Mouse (Mus musculus) forebrain, embryonic 13.5 days (tissue): ENCODE data around the gene Tmem177. TPM values are rescaled to one million over a fixed set of nuclear protein-coding genes. Genes with fewer than 3 reads are reported as not detected.

Experiments
- ATAC-seq: fragments of 200-750 bp; cut with Nextera tagmentation; 2 replicates; pipeline ENCODE4 v1.8.0; 2017
- H3K27ac ChIP-seq: fragments of 300-500 bp; sonication (generic); 2 replicates; pipeline ENCODE4 v1.5.1; 2015; ENCODE audit warnings: inconsistent platforms, mild to moderate bottlenecking, moderate library complexity
- H3K27me3 ChIP-seq: fragments of 300-500 bp; sonication (generic); 2 replicates; pipeline ENCODE4 v1.6.1; 2015; ENCODE audit warnings: mild to moderate bottlenecking, inconsistent platforms
- H3K36me3 ChIP-seq: fragments of 300-500 bp; sonication (generic); 2 replicates; pipeline ENCODE4 v1.6.1; 2015; ENCODE audit warnings: mild to moderate bottlenecking, inconsistent platforms; ENCODE audit not compliant: poor library complexity, severe bottlenecking
- H3K4me1 ChIP-seq: fragments of 300-500 bp; sonication (generic); 2 replicates; pipeline ENCODE4 v1.6.1; 2015; ENCODE audit warnings: inconsistent platforms
- H3K4me2 ChIP-seq: fragments of 300-500 bp; sonication (generic); 2 replicates; pipeline ENCODE4 v1.6.1; 2015; ENCODE audit warnings: inconsistent platforms, mild to moderate bottlenecking, moderate library complexity
- H3K4me3 ChIP-seq: fragments of 300-500 bp; sonication (generic); 2 replicates; pipeline ENCODE4 v1.5.1; 2015; ENCODE audit warnings: mild to moderate bottlenecking, inconsistent platforms
- H3K9ac ChIP-seq: fragments of 300-500 bp; sonication (generic); 2 replicates; pipeline ENCODE4 v1.6.1; 2015; ENCODE audit warnings: mild to moderate bottlenecking, inconsistent platforms
- H3K9me3 ChIP-seq: fragments of 300-500 bp; sonication (generic); replicated peaks from 2 replicates; pipeline ENCODE4 v1.6.1; 2016; ENCODE audit warnings: inconsistent platforms
- WGBS: fragments of 180-500 bp; shearing (Covaris S2); methylation state at CpG from one replicate; pipeline ENCODE4 v1.1.7; 2015; 5-methylcytosine and 5-hydroxymethylcytosine counted together
- polyA plus RNA-seq: library from polyadenylated mRNA; unstranded; fragments of >200 nt; fragmentation: Nextera tagmentation; extraction: Ambion mirVana; gene quantifications from 2 replicates; pipeline ENCODE4 v1.2.1, GENCODE M21; 2015

Gene Tmem177
- polyA plus RNA-seq, 1 experiment from 2014 or later, result 13.1 TPM

DNA sequence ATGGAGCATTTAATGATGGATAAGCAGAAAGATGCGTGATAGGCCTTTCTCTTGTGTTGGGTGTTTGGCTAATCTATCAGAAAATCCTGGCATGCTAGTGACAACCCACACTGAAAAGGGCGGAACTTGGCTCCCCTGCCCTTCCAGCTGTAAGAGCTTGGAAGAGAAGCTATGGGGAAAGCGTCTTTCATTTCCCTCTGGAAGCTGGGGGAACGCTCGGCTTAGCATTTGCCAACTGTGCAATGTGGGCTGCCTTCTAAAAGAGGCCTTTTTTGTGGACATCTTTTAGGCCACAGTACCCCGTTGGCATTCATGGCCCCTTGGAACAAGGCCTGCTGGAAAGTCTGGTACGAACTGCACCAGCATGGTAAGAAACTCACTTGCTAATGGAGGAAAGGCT lies 34.1 kb downstream of the Tmem177 start:
- Histone ChIP-seq H3K27ac (peak overlapping the region; percentile 41), H3K4me3 (no peak overlapping the region), H3K36me3 (no peaks in the 10 kb centered on the region), H3K4me1 (no peaks in the 10 kb centered on the region), H3K4me2 (no peak overlapping the region), H3K27me3 (no peaks in the 10 kb centered on the region), H3K9me3 (no peaks in the 10 kb centered on the region), H3K9ac (no peak overlapping the region)
- peak; percentile 75; the same call in 1 of the 2 replicates for ATAC-seq
- WGBS, result 66% methylated on average over 7 of the region's 7 CpGs

DNA sequence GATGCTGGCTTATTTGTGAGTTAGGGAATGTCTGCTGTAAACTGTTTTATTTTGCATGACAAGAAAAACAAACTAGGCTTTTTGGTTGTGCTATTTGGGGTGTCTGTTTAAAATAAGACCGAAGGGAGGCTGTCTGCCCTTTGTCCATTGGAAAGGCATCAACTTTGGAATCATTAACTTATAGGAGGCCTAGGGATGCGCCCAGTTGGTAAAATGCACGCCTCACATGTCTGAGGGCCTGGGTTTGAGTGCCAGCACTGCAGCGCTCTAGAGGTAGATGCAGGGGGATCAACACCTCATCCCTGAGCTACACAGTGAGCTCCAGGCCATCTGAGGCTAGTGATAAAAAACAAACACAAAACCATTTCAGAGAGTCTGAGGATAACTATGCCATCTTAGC lies 35.5 kb downstream of the Tmem177 start:
- H3K4me1 ChIP-seq, result no peaks in the 10 kb centered on the region
- no peak overlapping the region for H3K9ac ChIP-seq
- H3K36me3 ChIP-seq, result no peaks in the 10 kb centered on the region
- 95% methylated on average over 4 of the region's 4 CpGs for WGBS
- no peak overlapping the region for H3K4me2 ChIP-seq
- H3K27ac ChIP-seq, result no peak overlapping the region
- H3K9me3 ChIP-seq, result no peaks in the 10 kb centered on the region
- no peaks in the 10 kb centered on the region for H3K27me3 ChIP-seq
- ATAC-seq, result no peak
- no peak overlapping the region for H3K4me3 ChIP-seq

DNA sequence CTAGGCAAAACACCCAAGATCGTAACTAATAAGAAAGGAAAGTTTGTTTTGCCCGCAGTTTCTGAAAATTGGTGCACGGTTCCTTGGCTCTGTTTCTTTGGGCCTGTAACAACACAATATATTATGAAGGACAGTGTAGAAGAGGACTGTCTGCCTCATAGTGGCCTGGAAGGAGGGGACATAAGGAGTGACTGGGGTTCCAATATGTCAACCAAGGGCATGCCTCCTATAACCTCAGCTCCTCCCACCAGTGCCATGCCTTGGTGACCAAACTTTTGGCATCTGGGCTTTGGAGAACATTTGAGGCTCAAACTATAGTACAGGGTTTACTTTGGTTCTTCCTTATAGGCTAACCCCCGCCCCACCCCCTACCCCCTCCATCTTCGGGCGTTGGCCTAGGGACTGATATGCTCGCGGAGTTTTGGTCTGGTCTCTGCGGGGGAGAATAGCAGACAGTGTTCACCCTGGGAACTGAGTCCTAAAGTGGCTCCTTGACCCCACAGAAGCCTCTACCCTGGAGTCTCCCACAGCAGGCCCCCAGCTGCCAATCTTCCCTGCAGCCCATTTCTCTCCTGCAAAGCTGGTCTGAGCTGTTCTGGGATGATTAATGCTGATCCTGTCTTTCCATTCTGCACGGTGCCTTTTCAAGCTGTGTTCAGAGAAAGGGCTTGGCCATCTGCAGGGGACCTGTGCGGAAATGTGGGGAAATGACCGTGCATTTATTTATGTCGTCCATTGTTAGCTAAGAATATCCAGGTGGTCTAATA lies 44.4 kb downstream of the Tmem177 start:
- H3K4me2 ChIP-seq, result no peak overlapping the region
- H3K4me3 ChIP-seq, result no peak overlapping the region
- WGBS, result 44% methylated on average over 13 of the region's 13 CpGs
- H3K9me3 ChIP-seq, result no peaks in the 10 kb centered on the region
- no peak overlapping the region for H3K9ac ChIP-seq
- H3K36me3 ChIP-seq, result no peaks in the 10 kb centered on the region
- no peaks in the 10 kb centered on the region for H3K27me3 ChIP-seq
- H3K27ac ChIP-seq, result no peak overlapping the region
- peaks cover 9% of the 10 kb centered on the region; the same call in 1 of the 2 replicates for H3K4me1 ChIP-seq
- no peak for ATAC-seq

DNA sequence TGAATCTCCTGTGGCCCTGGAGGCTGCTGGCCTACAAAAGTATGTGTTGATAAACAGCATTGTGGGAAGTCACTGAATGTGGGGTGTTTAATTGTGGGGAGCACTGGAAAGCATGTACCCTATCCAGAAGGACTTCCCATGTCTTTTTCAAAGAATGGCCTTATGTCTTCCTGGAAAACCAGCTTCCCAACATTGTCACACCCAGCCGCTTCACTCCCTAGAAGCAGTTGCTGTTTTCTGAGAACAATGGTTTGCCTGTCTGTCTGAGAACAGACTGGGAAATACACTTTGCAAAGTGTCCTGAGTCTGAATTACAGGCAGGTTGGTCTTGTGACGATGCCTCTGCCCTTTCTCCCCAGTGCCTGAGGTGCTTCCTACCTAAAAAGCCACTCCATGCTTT lies 45.7 kb downstream of the Tmem177 start:
- no peak overlapping the region for H3K4me2 ChIP-seq
- ATAC-seq, result no peak
- no peaks in the 10 kb centered on the region for H3K9me3 ChIP-seq
- 56% methylated on average over 2 of the region's 2 CpGs for WGBS
- H3K4me3 ChIP-seq, result no peak overlapping the region
- H3K36me3 ChIP-seq, result no peaks in the 10 kb centered on the region
- H3K9ac ChIP-seq, result no peak overlapping the region
- H3K27me3 ChIP-seq, result no peaks in the 10 kb centered on the region
- no peak overlapping the region for H3K27ac ChIP-seq
- peaks cover 9% of the 10 kb centered on the region; the same call in 1 of the 2 replicates for H3K4me1 ChIP-seq

DNA sequence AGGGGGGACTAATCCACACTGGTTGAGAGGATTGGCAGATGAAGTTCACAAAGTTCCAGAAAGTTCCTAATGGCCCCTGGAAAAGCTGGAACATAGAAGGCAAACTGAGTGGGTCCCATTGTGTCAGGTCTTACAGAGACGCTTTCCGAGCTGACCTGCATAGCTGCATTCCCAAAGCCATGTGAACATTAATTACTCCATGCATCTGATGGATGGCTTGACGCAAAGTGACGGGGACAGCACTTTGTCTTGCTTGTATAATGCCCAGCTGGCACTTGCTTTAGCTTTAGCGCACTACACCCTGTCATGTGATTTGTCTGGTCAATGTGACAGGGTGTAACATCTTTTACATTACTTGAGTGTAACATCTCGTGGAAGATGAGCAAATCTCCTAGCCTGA lies 47.7 kb downstream of the Tmem177 start:
- H3K36me3 ChIP-seq, result no peaks in the 10 kb centered on the region
- no peak overlapping the region for H3K4me3 ChIP-seq
- H3K9me3 ChIP-seq, result no peaks in the 10 kb centered on the region
- WGBS, result 72% methylated on average over 6 of the region's 6 CpGs
- H3K4me2 ChIP-seq, result no peak overlapping the region
- H3K27me3 ChIP-seq, result no peaks in the 10 kb centered on the region
- ATAC-seq, result no peak
- no peak overlapping the region for H3K27ac ChIP-seq
- H3K9ac ChIP-seq, result no peak overlapping the region
- H3K4me1 ChIP-seq, result peaks cover 9% of the 10 kb centered on the region; the same call in 1 of the 2 replicates

DNA sequence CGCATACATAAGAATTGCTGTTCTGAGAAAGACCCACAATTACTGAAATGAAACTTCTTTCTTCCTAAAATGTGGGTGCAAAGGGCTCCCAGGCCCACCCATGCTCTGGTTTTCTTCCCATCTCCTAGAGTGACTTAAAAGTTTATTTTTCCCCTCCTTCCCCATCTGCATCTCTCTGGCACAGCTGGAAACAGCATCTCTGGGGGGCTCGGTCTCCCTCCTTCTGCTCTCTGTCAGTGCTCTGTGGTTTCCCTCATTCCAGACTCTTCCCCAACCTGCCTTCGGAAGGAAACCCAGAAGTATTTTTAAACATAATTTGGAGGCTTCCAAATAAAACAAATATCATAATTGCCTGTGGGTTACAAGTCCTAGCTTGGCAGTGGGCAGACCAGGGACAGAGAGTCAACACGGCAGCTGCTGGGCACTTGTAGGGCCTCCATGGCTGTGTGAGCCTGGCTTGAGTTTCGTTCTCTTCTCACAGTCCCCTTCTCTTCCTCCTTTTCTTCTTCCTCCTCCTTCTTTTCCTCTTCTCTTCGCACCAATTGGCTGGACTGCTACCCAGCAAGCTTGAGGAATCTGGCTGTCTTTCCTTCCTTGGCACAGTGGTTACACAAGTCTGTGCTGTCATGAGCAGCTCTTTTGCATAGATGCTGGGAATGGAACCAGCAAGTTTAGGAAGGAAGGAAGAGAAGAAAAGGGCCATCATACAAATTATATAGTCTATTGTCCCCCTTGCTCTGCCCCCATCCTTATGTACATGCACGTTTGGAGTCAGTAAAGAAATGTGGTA lies 49.3 kb downstream of the Tmem177 start:
- 84% methylated on average over 7 of the region's 7 CpGs for WGBS
- no peak for ATAC-seq

DNA sequence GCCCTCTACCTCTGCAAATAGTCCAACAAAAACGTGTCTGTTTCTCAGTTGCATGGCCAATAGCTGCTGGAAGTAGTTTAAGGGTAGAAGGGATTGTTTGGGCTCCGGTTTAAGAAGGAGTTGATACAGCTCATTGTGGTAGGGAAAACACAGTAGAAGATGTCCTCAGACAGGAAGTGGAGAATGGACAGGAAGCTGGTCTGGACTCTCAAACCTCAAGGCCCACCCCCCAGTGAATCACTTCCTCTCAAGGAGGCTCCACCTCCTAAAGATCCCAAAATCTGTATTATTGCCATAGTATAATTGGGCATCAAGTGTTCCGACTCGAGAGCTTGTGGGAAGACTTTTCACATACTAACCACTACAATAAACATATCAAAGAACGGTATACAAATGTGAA lies 53.4 kb downstream of the Tmem177 start:
- Histone ChIP-seq H3K4me3 (no peak overlapping the region), H3K4me1 (no peaks in the 10 kb centered on the region), H3K36me3 (no peaks in the 10 kb centered on the region), H3K27me3 (no peaks in the 10 kb centered on the region), H3K27ac (no peak overlapping the region), H3K4me2 (no peak overlapping the region), H3K9me3 (peaks cover 3% of the 10 kb centered on the region; the same call in 1 of the 2 replicates), H3K9ac (no peak overlapping the region)
- 91% methylated on average over 5 of the region's 5 CpGs for WGBS
- ATAC-seq, result no peak

More for the DNA sequence above, 49.3 kb downstream of the Tmem177 start:
- no peak overlapping the region for H3K9ac ChIP-seq
- peaks cover 2% of the 10 kb centered on the region; the same call in 1 of the 2 replicates for H3K4me1 ChIP-seq
- no peak overlapping the region for H3K4me3 ChIP-seq
- no peak overlapping the region for H3K4me2 ChIP-seq
- no peaks in the 10 kb centered on the region for H3K36me3 ChIP-seq
- no peaks in the 10 kb centered on the region for H3K27me3 ChIP-seq
- no peaks in the 10 kb centered on the region for H3K9me3 ChIP-seq
- H3K27ac ChIP-seq, result no peak overlapping the region

Other genes with a start within 250 kb of the Tmem177 start
- 10.9 and 11.0 TPM in 2 replicates for gene Ptpn4, start 75.6 kb downstream of the Tmem177 start, polyA plus RNA-seq
- gene Cfap221, start 84.0 kb upstream of the Tmem177 start, polyA plus RNA-seq, result 0.72 TPM in 1 of 2 replicates, not detected in the other
- 0.45 and 0.52 TPM in 2 replicates for gene Sctr, start 93.7 kb upstream of the Tmem177 start, polyA plus RNA-seq
- gene Tmem37, start 160.9 kb upstream of the Tmem177 start, polyA plus RNA-seq, result 4.0 and 4.3 TPM in 2 replicates
- 1,225 and 1,613 TPM in 2 replicates for gene Dbi, start 207.9 kb upstream of the Tmem177 start, polyA plus RNA-seq
- 24.8 and 29.7 TPM in 2 replicates for gene 3110009E18Rik, start 208.0 kb upstream of the Tmem177 start, polyA plus RNA-seq